Mouse (Mus musculus) mouse embryonic stem cell (cell line): Measurements from ENCODE around the gene Macrod2.

Experiments used
- in situ Hi-C, 2 experiments: fragments of 300-500 bp; cut with MboI; formaldehyde crosslinking; loops; 1 replicate in 1 of 2; 3 replicates in 1 of 2; pipeline ENCODE4 v1.14.3; 2019 to 2020; ENCODE audit warnings: low sequenced_read_pairs in 2 of 2, low pct_unique_long_range_greater_than_20kb in 1 of 2, mixed read lengths in 1 of 2; ENCODE audit not compliant: unreplicated experiment in 1 of 2

The Macrod2 gene

GRCm38 (mm10) chr2:140535832-140536571 is 140.9 kb downstream of the Macrod2 start:
- in situ Hi-C loops, result no loop called here

DNA sequence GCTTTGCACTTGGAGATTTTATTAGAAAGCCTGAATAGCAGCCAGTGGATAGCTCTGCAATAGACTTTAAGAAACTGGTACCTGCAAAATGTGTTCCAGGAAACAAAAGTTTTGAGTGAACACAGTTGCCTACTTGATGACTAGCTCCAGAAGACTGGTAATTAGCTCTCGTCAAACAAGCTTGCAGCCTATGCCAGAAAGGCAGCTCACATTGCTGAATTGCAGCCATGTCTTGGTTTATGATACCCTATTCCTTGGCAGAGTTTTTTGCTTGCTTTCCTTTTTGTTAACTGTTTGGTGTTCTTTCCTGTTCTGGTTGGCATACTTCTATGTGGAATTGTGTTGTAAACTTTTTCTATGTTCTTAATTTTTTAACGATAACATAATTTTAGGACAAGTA is 154.2 kb downstream of the Macrod2 start:
- in situ Hi-C loops, result no loop called here

- in situ Hi-C loops, result no loop called here
Measured at GRCm38 (mm10) chr2:140561426-140561825, 166.3 kb downstream of the Macrod2 start.

DNA sequence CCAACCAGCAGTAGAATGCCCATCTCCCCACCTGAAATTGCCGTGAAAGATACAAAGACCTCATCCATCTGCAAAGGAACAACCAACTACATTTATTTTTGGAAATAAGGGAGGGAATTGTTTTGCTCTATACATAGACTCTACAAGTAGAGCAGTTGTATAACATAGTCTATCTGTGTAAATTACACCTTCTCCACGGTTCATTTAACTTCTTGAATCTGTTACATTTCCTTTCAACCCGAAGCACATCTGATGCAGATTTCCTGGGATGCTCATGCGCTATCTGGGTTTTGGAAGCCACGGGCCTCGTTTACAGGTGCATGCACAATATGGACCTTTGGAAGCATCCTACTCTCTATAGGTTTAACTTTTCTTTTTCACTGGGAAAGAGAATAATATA is 175.8 kb downstream of the Macrod2 start:
- in situ Hi-C loops, result no loop called here

GRCm38 (mm10) chr2:140592537-140593261 is 197.6 kb downstream of the Macrod2 start:
- in situ Hi-C loops, result no loop called here

DNA sequence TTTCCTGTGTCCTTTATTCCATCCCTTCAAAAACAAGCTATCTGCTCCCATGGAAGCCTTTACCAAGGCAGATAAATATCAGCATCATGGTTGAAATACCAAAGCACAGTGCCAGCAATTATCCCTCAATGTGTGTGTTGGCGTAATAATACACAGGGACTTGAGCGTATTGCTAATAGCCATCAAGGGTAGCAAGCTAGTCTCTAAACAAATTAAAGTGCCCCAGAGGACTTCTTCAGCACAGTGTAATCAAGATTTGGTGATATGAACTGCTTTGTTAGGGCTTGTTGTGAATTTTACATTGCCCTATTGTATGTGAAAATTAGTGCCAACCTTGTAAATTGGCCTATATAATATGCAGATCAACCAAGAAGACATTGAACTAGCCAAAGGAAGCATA is 201.8 kb downstream of the Macrod2 start:
- in situ Hi-C loops, result no loop called here

DNA sequence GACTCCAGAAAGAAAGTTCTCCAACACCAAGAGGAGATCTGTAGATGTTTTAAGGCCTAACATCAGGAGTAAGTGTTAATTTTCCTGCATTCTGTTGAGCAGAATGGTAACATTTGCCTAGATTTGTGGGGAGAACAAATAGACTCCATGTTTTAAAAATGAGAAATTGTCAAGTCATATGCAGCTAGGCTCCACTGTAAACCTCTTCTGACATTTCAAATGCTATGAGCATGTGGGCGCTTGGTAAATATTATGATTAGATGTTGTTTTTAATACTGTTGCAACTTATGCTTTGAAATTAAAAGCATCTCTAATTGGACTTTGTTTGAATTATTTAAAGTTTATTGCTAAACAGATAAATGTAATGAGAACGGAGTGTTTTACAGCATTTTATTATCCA is 220.3 kb downstream of the Macrod2 start:
- in situ Hi-C loops, result no loop called here

GRCm38 (mm10) chr2:140621730-140622337 is 226.7 kb downstream of the Macrod2 start:
- in situ Hi-C loops, result no loop called here

- in situ Hi-C loops, result no loop called here
Measured at GRCm38 (mm10) chr2:140653481-140653880, 258.4 kb downstream of the Macrod2 start.

DNA sequence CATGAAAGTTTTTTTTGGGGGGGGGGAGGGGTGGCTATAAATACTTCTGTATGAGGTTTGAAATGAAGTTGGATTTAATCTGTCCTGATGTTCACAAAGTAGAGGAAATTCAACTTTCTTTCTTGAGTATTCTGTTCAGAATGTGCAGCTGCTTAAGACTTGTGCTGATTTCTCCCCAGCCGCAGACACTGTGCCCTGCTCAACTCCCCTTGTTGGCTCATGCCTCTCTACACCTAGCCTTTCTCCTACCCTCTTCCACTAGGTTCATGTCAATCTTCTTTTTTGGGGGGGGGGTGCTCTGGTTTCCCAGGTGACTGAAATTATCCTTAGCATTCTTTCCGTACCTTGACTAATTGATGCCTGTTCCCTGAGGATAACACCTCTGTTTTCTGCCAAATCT is 258.9 kb downstream of the Macrod2 start:
- in situ Hi-C loops, result no loop called here

DNA sequence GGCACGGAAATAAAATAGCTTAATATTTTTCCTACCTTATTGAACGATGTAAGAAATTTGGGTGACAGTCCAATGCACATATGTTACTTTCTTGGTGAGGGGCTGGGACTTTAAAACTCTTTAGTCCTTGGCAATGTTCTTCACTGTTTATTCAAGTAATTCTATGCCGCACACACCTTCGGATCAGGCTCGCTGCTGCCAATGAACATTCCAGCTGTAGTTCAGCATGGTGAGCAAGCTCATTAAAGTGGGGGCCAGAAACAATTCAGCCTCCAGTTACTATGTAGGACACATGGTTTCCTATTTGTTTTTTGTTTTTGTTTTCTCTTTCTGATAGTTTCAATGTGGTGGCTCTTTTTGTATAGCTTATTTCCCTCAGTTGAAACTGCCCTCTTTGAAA is 267.6 kb downstream of the Macrod2 start:
- in situ Hi-C loops, result no loop called here

DNA sequence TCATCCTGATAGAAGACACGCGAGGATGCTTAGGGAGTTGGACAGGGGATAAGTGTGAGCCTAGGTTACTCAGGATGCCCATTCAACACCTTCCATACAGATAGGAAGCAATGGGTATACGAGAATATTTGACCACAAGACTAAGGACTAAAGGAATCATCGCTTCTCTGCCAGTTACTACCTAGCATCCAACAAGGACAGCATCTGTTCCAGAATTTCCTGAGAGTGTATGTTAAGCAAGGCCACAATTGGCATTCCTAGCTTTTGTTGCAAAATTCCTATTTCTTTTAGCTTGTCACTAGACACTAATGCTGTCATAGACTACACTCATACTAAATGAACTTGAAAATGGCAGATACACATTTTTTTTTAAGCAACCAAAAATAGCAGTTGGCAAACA is 269.3 kb downstream of the Macrod2 start:
- in situ Hi-C loops, result no loop called here

DNA sequence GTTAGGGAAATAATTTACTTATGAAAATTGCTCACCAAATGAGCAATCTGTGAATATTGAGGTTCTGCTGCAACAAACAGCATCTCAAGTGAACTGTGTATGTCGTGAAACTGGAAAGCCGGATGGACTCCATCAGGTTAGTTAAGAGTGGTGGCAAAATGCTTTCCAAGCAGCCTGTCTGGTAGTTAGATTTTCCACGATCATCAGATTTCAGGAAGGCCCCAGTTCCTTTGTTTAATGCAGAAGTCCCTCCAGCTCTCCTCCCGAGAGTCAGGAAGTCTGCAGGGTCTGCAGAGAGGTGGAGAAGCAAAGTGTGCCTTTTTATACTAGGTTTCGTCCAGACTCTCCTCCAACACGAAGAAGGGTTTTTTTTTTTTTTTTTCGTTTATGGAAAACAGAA is 271.7 kb downstream of the Macrod2 start:
- in situ Hi-C loops, result no loop called here

- in situ Hi-C loops, result no loop called here
Measured at GRCm38 (mm10) chr2:140667261-140668047, 272.3 kb downstream of the Macrod2 start.

DNA sequence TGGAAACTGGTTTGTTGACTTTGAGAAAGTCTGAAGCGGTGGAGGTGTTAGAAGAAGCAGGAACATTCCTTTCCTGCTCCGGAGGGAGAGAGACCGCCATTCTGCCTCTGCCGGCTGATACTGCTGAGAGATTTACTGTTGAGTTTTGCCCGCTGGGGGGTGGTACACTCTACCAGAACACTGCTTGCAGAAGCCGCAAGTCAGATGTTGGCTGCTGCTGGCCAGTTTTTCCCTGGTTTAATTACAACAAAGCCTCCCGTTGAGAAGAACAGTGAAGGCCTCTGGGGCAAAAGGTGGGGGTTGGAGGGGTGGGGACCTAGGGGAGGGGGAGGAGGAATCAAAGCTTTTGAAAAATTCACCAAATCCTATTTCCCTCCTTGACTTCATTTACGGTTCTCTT is 273.2 kb downstream of the Macrod2 start:
- in situ Hi-C loops, result no loop called here

GRCm38 (mm10) chr2:140669081-140669480 is 274.0 kb downstream of the Macrod2 start:
- in situ Hi-C loops, result no loop called here

- in situ Hi-C loops, result no loop called here
Measured at GRCm38 (mm10) chr2:140669786-140670185, 274.7 kb downstream of the Macrod2 start.

- in situ Hi-C loops, result no loop called here
Measured at GRCm38 (mm10) chr2:140670457-140670856, 275.3 kb downstream of the Macrod2 start.
